Mouse (Mus musculus) E14TG2a.4 (cell line): ENCODE results near the gene Coro1a.

Source experiments
- CTCF ChIP-seq: conservative IDR thresholded peaks from 2 replicates; pipeline ENCODE4 v1.5.1; 2014; ENCODE audit warnings: low read length
- NANOG ChIP-seq: IDR thresholded peaks from 2 replicates; pipeline ENCODE4 v1.6.1; 2014; ENCODE audit warnings: borderline replicate concordance, low read length, mixed read lengths
- POU5F1 ChIP-seq: IDR thresholded peaks from 2 replicates; pipeline ENCODE4 v1.6.1; 2014; ENCODE audit warnings: low read length, borderline replicate concordance

DNA sequence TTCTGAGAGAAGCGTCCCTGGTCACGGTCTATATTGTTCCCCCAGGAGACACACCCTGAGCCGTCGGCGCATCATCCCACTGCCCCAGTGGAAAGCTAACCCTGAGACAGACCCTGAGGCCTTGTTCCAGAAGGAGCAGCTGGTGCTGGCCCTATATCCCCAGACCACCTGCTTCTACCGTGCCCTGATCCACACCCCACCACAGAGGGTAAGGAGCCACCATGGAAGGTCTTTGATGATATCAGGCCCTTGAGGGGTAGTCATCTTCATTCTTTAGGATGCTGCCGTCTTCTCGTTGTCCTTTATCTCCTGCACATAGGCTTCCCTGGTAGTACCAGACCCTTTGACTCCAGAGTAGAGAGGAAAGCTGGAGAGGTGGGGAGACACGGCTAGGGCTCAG, 35.5 kb downstream of the Coro1a start:
- no peak for TF ChIP-seq CTCF
- no peak for TF ChIP-seq NANOG
- no peak for TF ChIP-seq POU5F1
